Mouse (Mus musculus): Measurements from ENCODE around the gene Runx1. TPM values are rescaled to one million over a fixed set of nuclear protein-coding genes. Genes with fewer than 3 reads are reported as not detected.

Gene Runx1
- polyA plus RNA-seq, 1 experiment = 322 TPM

DNA sequence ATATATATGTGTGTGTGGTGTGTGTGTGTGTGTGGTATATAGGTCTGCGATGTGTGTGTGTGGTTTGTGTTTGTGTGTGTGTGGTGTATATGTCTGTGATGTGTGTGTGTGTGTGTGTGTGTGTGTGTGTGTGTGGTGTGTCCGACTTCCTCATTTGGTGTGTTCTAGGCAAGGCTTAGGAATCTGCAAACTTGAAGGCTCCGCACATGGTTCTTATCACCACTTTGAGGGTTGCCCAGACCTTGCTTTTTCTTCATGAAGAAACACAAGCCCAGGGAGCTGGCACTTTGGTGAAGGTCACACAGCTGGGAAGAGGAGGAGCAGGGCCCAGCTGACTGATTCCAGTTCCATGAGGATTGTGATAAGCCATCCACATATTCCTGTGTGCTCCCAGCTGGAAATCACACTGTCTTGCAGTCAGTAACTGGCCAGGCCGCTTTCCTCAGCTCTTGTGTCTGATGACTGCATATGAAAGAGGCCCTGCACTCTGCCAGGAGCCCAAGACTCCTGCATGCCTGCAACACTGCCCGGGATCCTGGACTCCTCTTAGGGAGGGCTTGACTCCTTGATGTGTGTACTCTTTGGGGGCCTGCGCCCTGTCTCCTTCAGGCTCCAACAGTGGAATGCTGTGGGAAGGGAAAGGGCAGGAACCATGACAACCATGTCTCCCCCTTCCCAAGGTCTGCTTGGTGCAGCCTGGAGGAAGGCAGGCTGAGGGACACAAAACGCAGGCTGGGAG, 246.9 kb downstream of the Runx1 start:
- TF ChIP-seq FLI1 (IDR thresholded peaks at IDR 0.05; ENCODE audit: low read length) (no peak), GATA1 (IDR thresholded peaks at IDR 0.05; ENCODE audit: borderline replicate concordance, low read length) (no peak)
- Histone ChIP-seq H3K27me3 (replicated peaks) (peaks cover 76% of the 10 kb centered on the region), H3K36me3 (replicated peaks; ENCODE audit: low read length) (no peaks in the 10 kb centered on the region), H3K9me3 (peaks cover 23% of the 10 kb centered on the region), H3K4me3 (replicated peaks) (no peak overlapping the region), H3K4me1 (no peaks in the 10 kb centered on the region; the same call in 1 of the 2 replicates)

- H3K4me3 ChIP-seq (replicated peaks) = no peak overlapping the region
- peaks cover 14% of the 10 kb centered on the region for H3K4me1 ChIP-seq
- peaks cover 67% of the 10 kb centered on the region for H3K27me3 ChIP-seq (replicated peaks)
Measured at GRCm38 (mm10) chr16:92577381-92577780, 248.6 kb downstream of the Runx1 start.

GRCm38 (mm10) chr16:92575792-92576191, 250.2 kb downstream of the Runx1 start:
- TF ChIP-seq FLI1 (IDR thresholded peaks at IDR 0.05; ENCODE audit: low read length) (no peak), GATA1 (IDR thresholded peaks at IDR 0.05; ENCODE audit: borderline replicate concordance, low read length) (no peak)
- no peak overlapping the region for H3K4me3 ChIP-seq (replicated peaks)

More at GRCm38 (mm10) chr16:92577381-92577780, 248.6 kb downstream of the Runx1 start:
- H3K36me3 ChIP-seq (replicated peaks; ENCODE audit: low read length) = no peaks in the 10 kb centered on the region
- peaks cover 20% of the 10 kb centered on the region for H3K9me3 ChIP-seq
- TF ChIP-seq GATA1 (IDR thresholded peaks at IDR 0.05; ENCODE audit: borderline replicate concordance, low read length) = no peak
- no peak for TF ChIP-seq FLI1 (IDR thresholded peaks at IDR 0.05; ENCODE audit: low read length)

GRCm38 (mm10) chr16:92573193-92573592, 252.8 kb downstream of the Runx1 start:
- TF ChIP-seq FLI1 (IDR thresholded peaks at IDR 0.05; ENCODE audit: low read length) (no peak), GATA1 (IDR thresholded peaks at IDR 0.05; ENCODE audit: borderline replicate concordance, low read length) (no peak)
- no peak overlapping the region for H3K4me3 ChIP-seq (replicated peaks)
- H3K4me1 ChIP-seq = peaks cover 20% of the 10 kb centered on the region
- H3K36me3 ChIP-seq (replicated peaks; ENCODE audit: low read length) = no peaks in the 10 kb centered on the region
- peaks cover 9% of the 10 kb centered on the region for H3K9me3 ChIP-seq
- H3K27me3 ChIP-seq (replicated peaks) = peaks cover 48% of the 10 kb centered on the region

More at GRCm38 (mm10) chr16:92575792-92576191, 250.2 kb downstream of the Runx1 start:
- Histone ChIP-seq H3K27me3 (replicated peaks) (peaks cover 59% of the 10 kb centered on the region), H3K9me3 (peaks cover 16% of the 10 kb centered on the region), H3K36me3 (replicated peaks; ENCODE audit: low read length) (no peaks in the 10 kb centered on the region), H3K4me1 (peaks cover 18% of the 10 kb centered on the region)

GRCm38 (mm10) chr16:92571246-92571645, 254.7 kb downstream of the Runx1 start:
- Histone ChIP-seq H3K27me3 (replicated peaks) (peaks cover 45% of the 10 kb centered on the region), H3K9me3 (peaks cover 9% of the 10 kb centered on the region), H3K36me3 (replicated peaks; ENCODE audit: low read length) (no peaks in the 10 kb centered on the region), H3K4me1 (peaks cover 26% of the 10 kb centered on the region), H3K4me3 (replicated peaks) (no peak overlapping the region)
- no peak for TF ChIP-seq FLI1 (IDR thresholded peaks at IDR 0.05; ENCODE audit: low read length)
- TF ChIP-seq GATA1 (IDR thresholded peaks at IDR 0.05; ENCODE audit: borderline replicate concordance, low read length) = no peak

- H3K27me3 ChIP-seq (replicated peaks) = peaks cover 57% of the 10 kb centered on the region
- H3K9me3 ChIP-seq = peaks cover 4% of the 10 kb centered on the region
Measured at GRCm38 (mm10) chr16:92566146-92566545, 259.8 kb downstream of the Runx1 start.

DNA sequence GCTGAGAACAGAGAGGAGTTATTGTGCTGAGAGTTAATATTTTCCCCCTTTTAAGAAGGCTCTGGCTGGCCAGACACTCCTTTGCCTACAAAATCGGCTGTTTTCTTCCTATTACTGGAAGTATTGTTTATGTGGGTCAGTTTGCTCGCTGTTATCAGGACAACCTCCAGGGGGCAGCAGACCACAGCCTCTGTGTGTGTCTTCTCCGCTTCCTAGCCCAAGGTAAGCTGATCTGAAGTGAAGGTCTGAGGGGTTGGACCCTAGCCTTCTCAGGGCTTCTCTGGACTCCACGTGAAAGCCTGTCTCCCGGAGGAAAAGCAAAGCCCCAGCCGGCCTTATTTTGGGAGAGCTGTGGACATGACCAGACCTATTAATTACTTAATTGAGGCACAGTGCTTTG, 260.2 kb downstream of the Runx1 start:
- H3K4me1 ChIP-seq = peaks cover 17% of the 10 kb centered on the region
- H3K27me3 ChIP-seq (replicated peaks) = peaks cover 58% of the 10 kb centered on the region
- H3K36me3 ChIP-seq (replicated peaks; ENCODE audit: low read length) = no peaks in the 10 kb centered on the region
- peak overlapping the region; percentile 16 for H3K4me3 ChIP-seq (replicated peaks)
- no peaks in the 10 kb centered on the region for H3K9me3 ChIP-seq
- TF ChIP-seq FLI1 (IDR thresholded peaks at IDR 0.05; ENCODE audit: low read length) (no peak), GATA1 (IDR thresholded peaks at IDR 0.05; ENCODE audit: borderline replicate concordance, low read length) (no peak)

More at GRCm38 (mm10) chr16:92566146-92566545, 259.8 kb downstream of the Runx1 start:
- TF ChIP-seq GATA1 (IDR thresholded peaks at IDR 0.05; ENCODE audit: borderline replicate concordance, low read length) = no peak
- no peak for TF ChIP-seq FLI1 (IDR thresholded peaks at IDR 0.05; ENCODE audit: low read length)
- H3K4me1 ChIP-seq = peaks cover 17% of the 10 kb centered on the region
- peak overlapping the region; percentile 16 for H3K4me3 ChIP-seq (replicated peaks)
- H3K36me3 ChIP-seq (replicated peaks; ENCODE audit: low read length) = no peaks in the 10 kb centered on the region

GRCm38 (mm10) chr16:92565291-92565690, 260.7 kb downstream of the Runx1 start:
- TF ChIP-seq GATA1 (IDR thresholded peaks at IDR 0.05; ENCODE audit: borderline replicate concordance, low read length) (no peak), FLI1 (IDR thresholded peaks at IDR 0.05; ENCODE audit: low read length) (no peak)
- no peak overlapping the region for H3K4me3 ChIP-seq (replicated peaks)
- H3K36me3 ChIP-seq (replicated peaks; ENCODE audit: low read length) = no peaks in the 10 kb centered on the region

DNA sequence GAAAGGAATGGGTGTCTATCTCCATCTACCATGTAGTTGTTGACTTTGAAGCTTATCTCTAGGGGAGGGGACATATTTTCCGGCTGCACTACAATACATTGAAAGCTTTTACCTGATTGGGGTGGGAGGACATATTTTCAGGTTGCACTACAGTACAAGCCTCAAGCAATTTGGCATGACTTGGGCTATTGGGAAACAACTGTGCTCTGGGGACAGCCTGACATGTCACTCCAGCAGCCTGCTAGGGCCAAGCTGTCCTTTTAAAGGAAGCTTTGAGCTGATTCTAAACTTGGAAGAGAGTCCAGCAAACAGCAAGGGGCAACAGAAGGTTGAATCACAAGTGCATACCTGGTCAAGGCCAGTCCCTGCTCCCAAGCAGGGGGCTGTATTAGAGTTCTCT, 270.9 kb downstream of the Runx1 start:
- Histone ChIP-seq H3K9me3 (no peaks in the 10 kb centered on the region; the same call in 1 of the 2 replicates), H3K4me1 (peaks cover 17% of the 10 kb centered on the region), H3K36me3 (replicated peaks; ENCODE audit: low read length) (no peaks in the 10 kb centered on the region), H3K4me3 (replicated peaks) (no peak overlapping the region), H3K27me3 (replicated peaks) (peaks cover 91% of the 10 kb centered on the region)
- TF ChIP-seq FLI1 (IDR thresholded peaks at IDR 0.05; ENCODE audit: low read length) (no peak), GATA1 (IDR thresholded peaks at IDR 0.05; ENCODE audit: borderline replicate concordance, low read length) (no peak)

More at GRCm38 (mm10) chr16:92565291-92565690, 260.7 kb downstream of the Runx1 start:
- no peaks in the 10 kb centered on the region for H3K9me3 ChIP-seq
- H3K27me3 ChIP-seq (replicated peaks) = peaks cover 61% of the 10 kb centered on the region
- H3K4me1 ChIP-seq = peaks cover 17% of the 10 kb centered on the region

- Histone ChIP-seq H3K9me3 (peaks cover 4% of the 10 kb centered on the region), H3K4me1 (peaks cover 17% of the 10 kb centered on the region), H3K36me3 (replicated peaks; ENCODE audit: low read length) (no peaks in the 10 kb centered on the region), H3K27me3 (replicated peaks) (peaks cover 89% of the 10 kb centered on the region), H3K4me3 (replicated peaks) (peak overlapping the region; percentile 65)
- no peak for TF ChIP-seq FLI1 (IDR thresholded peaks at IDR 0.05; ENCODE audit: low read length)
- TF ChIP-seq GATA1 (IDR thresholded peaks at IDR 0.05; ENCODE audit: borderline replicate concordance, low read length) = no peak
Measured at GRCm38 (mm10) chr16:92552858-92553257, 273.1 kb downstream of the Runx1 start.

All from megakaryocyte, embryonic 14.5 days (primary cell).